Mouse (Mus musculus) midbrain, embryonic 12.5 days (tissue): ENCODE measurements around the gene Ralgps2. TPM values are rescaled to one million over a fixed set of nuclear protein-coding genes. Genes with fewer than 3 reads are reported as not detected.

Experiments used
- ATAC-seq: fragments of 200-750 bp; cut with Nextera tagmentation; 2 replicates; pipeline ENCODE4 v1.8.0; 2017; ENCODE audit warnings: low read depth, moderate TSS enrichment, moderate library complexity; ENCODE audit not compliant: low FRiP score
- H3K27ac ChIP-seq: fragments of 300-500 bp; sonication (generic); replicated peaks from 2 replicates; pipeline ENCODE4 v1.5.1; 2016; ENCODE audit warnings: mild to moderate bottlenecking
- H3K27me3 ChIP-seq: fragments of 300-500 bp; sonication (generic); 2 replicates; pipeline ENCODE4 v1.6.1; 2016; ENCODE audit warnings: mild to moderate bottlenecking
- H3K36me3 ChIP-seq: fragments of 300-500 bp; sonication (generic); 2 replicates; pipeline ENCODE4 v1.6.1; 2016
- H3K4me1 ChIP-seq: fragments of 300-500 bp; sonication (generic); 2 replicates; pipeline ENCODE4 v1.6.1; 2016
- H3K4me2 ChIP-seq: fragments of 300-500 bp; sonication (generic); replicated peaks from 2 replicates; pipeline ENCODE4 v1.6.1; 2016; ENCODE audit warnings: mild to moderate bottlenecking, moderate library complexity
- H3K4me3 ChIP-seq: fragments of 300-500 bp; sonication (generic); 2 replicates; pipeline ENCODE4 v1.5.1; 2016; ENCODE audit warnings: mild to moderate bottlenecking
- H3K9ac ChIP-seq: fragments of 300-500 bp; sonication (generic); replicated peaks from 2 replicates; pipeline ENCODE4 v1.6.1; 2016; ENCODE audit warnings: mild to moderate bottlenecking, moderate library complexity
- H3K9me3 ChIP-seq: fragments of 300-500 bp; sonication (generic); 2 replicates; pipeline ENCODE4 v1.6.1; 2016; ENCODE audit warnings: mild to moderate bottlenecking
- whole genome bisulfite sequencing: fragments of 180-500 bp; shearing (Covaris S2); methylation state at CpG from one replicate; pipeline ENCODE4 v1.1.7; 2016; 5-methylcytosine and 5-hydroxymethylcytosine counted together
- polyA plus RNA-seq: library from polyadenylated mRNA; unstranded; fragments of >200 nt; fragmentation: Nextera tagmentation; extraction: Ambion mirVana; gene quantifications from 2 replicates; pipeline ENCODE4 v1.2.1, GENCODE M21; 2016

The Ralgps2 gene
- polyA plus RNA-seq, 1 experiment from 2014 or later = 125 TPM

DNA sequence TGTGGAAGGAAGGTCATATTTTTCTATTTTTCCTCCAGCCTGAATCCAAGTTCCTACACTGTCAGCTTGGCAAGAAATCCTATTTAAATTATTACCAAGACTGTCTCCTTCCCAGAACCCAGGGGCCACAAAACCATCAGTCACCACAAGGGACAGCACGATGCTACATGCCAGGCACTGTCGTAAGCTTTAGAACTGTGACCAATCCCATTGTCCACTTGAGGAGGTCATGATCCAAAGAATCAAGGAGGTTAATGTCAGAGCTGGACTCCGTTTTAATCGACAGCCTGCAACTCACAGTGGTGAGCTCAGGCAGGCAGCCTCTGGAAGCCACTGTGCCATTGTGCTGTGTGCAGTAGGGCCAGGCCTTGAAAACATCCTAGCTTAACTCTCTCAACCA, 181.1 kb downstream of the Ralgps2 start:
- Histone ChIP-seq H3K4me1 (peaks cover 28% of the 10 kb centered on the region), H3K36me3 (no peaks in the 10 kb centered on the region), H3K4me2 (no peak overlapping the region), H3K27me3 (peaks cover 30% of the 10 kb centered on the region), H3K4me3 (no peak overlapping the region), H3K9me3 (no peaks in the 10 kb centered on the region), H3K9ac (no peak overlapping the region), H3K27ac (no peak overlapping the region)
- ATAC-seq = no peak
- WGBS = 20% methylated on average over 4 of the region's 4 CpGs

DNA sequence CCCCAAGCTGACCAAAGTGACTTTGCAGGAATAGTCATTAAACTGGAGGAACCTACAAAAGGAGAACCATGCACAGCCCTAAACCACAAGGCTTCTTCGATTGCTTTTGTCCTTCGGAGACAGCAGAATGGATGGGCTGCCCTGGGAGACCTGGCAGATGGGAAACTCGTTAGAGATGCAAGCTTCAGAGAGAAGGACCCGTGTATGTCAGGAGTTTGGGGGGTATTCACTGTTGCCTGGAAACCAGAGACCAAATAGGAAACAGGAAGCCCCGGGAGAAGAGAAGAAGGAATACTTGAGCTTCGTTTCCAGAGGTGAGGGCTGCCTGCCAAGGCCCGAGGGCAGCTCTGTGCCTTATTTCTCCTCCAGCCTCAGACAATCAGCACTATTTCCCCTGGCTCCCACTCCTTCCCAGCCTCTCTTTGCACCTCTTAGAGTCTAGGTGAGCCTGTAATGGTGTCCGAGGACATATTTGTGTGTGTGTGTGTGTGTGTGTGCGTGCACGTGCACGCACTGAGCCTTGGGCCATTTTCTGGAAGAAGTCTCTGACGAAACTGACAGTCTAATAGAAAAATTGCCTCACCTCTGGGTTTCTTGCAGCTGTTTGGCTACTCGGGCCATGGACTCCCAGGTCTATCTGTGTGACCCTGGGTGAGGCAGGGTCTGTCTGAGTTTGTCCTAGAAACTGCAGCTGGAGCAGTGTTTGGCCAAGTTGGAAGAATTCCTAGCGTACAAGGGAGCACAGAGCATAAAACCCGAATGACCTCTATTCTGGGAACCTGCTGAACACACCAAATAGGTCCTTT, 184.6 kb downstream of the Ralgps2 start:
- Histone ChIP-seq H3K9me3 (no peaks in the 10 kb centered on the region), H3K27ac (peak overlapping the region; percentile 71), H3K36me3 (no peaks in the 10 kb centered on the region), H3K4me2 (peak overlapping the region; percentile 4; the same call in 1 of the 2 replicates), H3K4me1 (peaks cover 37% of the 10 kb centered on the region), H3K4me3 (no peak overlapping the region), H3K27me3 (peaks cover 23% of the 10 kb centered on the region), H3K9ac (no peak overlapping the region)
- ATAC-seq = peak; percentile 38
- 47% methylated on average over 15 of the region's 15 CpGs for WGBS

Other genes with a start within 250 kb of the Ralgps2 start
- gene Fam20b, start 220.5 kb downstream of the Ralgps2 start, polyA plus RNA-seq = 27.9 and 28.5 TPM in 2 replicates
- 1.3 and 2.3 TPM in 2 replicates for gene Angptl1, start 101.1 kb downstream of the Ralgps2 start, polyA plus RNA-seq
- gene Tex35, start 169.1 kb upstream of the Ralgps2 start, polyA plus RNA-seq = not detected in 2 replicates